ENCODE assay signal across 8 mouse cellular contexts in the genomic region with DNA sequence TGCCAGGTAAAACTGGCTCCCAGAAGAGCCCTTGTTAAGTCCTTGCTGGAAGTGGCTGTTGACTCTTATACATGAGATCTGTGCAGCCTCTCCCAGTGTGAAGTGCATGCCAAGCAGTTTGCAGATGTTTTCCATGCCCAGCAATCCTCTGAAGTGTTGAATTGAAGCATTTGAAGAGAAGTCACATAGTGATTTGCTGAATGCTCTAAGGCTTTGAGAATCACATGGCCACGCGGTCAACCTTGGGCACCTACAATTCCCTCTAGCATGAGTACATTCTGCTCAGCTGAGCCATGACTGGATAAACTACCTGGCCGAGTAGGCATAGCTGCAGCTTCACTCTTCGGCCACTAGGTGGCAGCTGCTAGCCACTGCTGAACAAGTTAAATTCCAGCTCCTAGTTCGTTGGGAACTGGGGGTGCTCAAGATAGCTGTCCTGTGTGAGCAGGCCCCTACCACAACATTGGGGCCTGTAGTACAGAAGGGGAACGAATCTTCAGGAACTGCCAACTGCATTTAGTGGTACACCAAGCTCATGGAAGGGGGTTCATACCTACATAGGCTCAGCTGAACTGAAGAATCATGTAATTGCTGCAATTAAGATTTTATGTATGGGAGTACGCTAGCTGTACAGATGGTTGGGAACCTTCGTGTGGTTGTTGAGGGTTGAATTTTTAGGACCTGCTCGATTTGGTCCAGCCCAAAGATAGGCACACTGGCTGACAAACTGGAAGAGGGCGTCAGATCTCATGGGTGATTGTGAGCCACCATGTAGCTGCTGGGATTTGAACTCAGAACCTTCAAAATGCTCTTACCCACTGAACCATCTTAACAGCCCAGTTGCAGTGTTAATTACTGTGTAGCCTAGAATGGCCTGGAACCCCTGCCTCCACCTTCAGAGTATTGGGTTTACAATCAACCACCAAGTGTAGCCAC. TPM values are rescaled to one million over a fixed set of nuclear protein-coding genes. Genes with fewer than 3 reads are reported as not detected.
DNase-seq lines count a peak whose midpoint lies in the region; ATAC-seq and TF ChIP-seq lines count a peak whose summit lies in the region.

No protein-coding gene starts in this region.

- peak; percentile 57 for DNase-seq in G1E (ENCODE audit: low spot score)
- DNase-seq in c-Kit-positive CD71-positive TER-119-positive erythroid progenitor cells, embryonic 14.5 days (ENCODE audit: low spot score), result peak; percentile 80
- DNase-seq in heart, postnatal 36 days, result peak; percentile 72 to 75
- DNase-seq in layer of hippocampus, adult 18-20 months (ENCODE audit: low spot score in 2 of 2), result peak; percentile 63 to 78
- DNase-seq in lung, postnatal 0 days (ENCODE audit: low spot score), result peak; percentile 95
- DNase-seq in retina, adult 2 months (ENCODE audit: low read depth, low spot score), result peak; percentile 68
- DNase-seq in thymus, postnatal 14 days, result peak; percentile 77

- no peak overlapping the region for H3K4me2 ChIP-seq in forebrain, embryonic 12.5 days
- H3K4me2 ChIP-seq in lung, postnatal 0 days (replicated peaks; ENCODE audit: low read depth, low read length), result no peak overlapping the region

- H3K9me3 ChIP-seq in G1E (replicated peaks), result no peaks in the 10 kb centered on the region
- H3K9me3 ChIP-seq in forebrain, embryonic 12.5 days, result no peaks in the 10 kb centered on the region
- H3K9me3 ChIP-seq in lung, postnatal 0 days (ENCODE audit: low read length), result no peaks in the 10 kb centered on the region

- peaks cover 61% of the 10 kb centered on the region for H3K36me3 ChIP-seq in G1E (replicated peaks)
- peaks cover 58% of the 10 kb centered on the region for H3K36me3 ChIP-seq in forebrain, embryonic 12.5 days (replicated peaks)
- peaks cover 25% of the 10 kb centered on the region for H3K36me3 ChIP-seq in lung, postnatal 0 days (ENCODE audit: insufficient read depth, low read length)

- TF ChIP-seq CTCF in G1E (IDR thresholded peaks at IDR 0.05; ENCODE audit: low read depth, low read length), result peak; percentile 98
- peak; percentile 100 for TF ChIP-seq CTCF in lung, postnatal 0 days (IDR thresholded peaks at IDR 0.05)

- intact Hi-C loops in heart, postnatal 36 days (cut with DNase I), result loop anchor here (1.0 to 2.0 kb wide), 3 partner anchors 14 to 75 kb away; no protein-coding TSS in a partner anchor

- H3K27me3 ChIP-seq in G1E (ENCODE audit: insufficient read depth, low read length), result no peaks in the 10 kb centered on the region
- no peaks in the 10 kb centered on the region for H3K27me3 ChIP-seq in forebrain, embryonic 12.5 days
- no peaks in the 10 kb centered on the region for H3K27me3 ChIP-seq in lung, postnatal 0 days (replicated peaks; ENCODE audit: insufficient read depth, low read length)

- H3K4me1 ChIP-seq in G1E (ENCODE audit: insufficient read depth, low read depth, low read length), result peaks cover 52% of the 10 kb centered on the region
- H3K4me1 ChIP-seq in forebrain, embryonic 12.5 days, result peaks cover 25% of the 10 kb centered on the region
- H3K4me1 ChIP-seq in lung, postnatal 0 days (ENCODE audit: insufficient read depth, low read depth, low read length), result peaks cover 19% of the 10 kb centered on the region

- TF ChIP-seq EP300 in lung, postnatal 0 days (IDR thresholded peaks at IDR 0.05), result peak; percentile 100

- no peak overlapping the region for H3K9ac ChIP-seq in forebrain, embryonic 12.5 days
- H3K9ac ChIP-seq in lung, postnatal 0 days (replicated peaks; ENCODE audit: low read depth), result no peak overlapping the region

- ATAC-seq in G1E (ENCODE audit: extremely low read depth, insufficient number of reproducible peaks, low FRiP score, poor library complexity, severe bottlenecking), result peak; percentile 31; the same call in 1 of the 2 replicates
- ATAC-seq in forebrain, embryonic 12.5 days (ENCODE audit: low FRiP score), result peak; percentile 32
- peak; percentile 95 for ATAC-seq in lung, postnatal 0 days

- H3K4me3 ChIP-seq in G1E (ENCODE audit: low read depth, low read length), result no peak overlapping the region
- H3K4me3 ChIP-seq in forebrain, embryonic 12.5 days (replicated peaks), result no peak overlapping the region
- no peak overlapping the region for H3K4me3 ChIP-seq in lung, postnatal 0 days (ENCODE audit: low read depth, low read length)

- WGBS in forebrain, embryonic 12.5 days, result 30% methylated on average over 10 of the region's 10 CpGs
- 24% methylated on average over 10 of the region's 10 CpGs for WGBS in lung, postnatal 0 days

- H3K27ac ChIP-seq in forebrain, embryonic 12.5 days, result 0 out of 2 replicates have a peak overlapping the region, but pooled peaks have one; percentile 8
- peak overlapping the region; percentile 75 for H3K27ac ChIP-seq in lung, postnatal 0 days (ENCODE audit: low read length)

RNA-seq across cellular contexts. Expression of a gene that starts 6.4 kb away (rescaled TPM):
- total RNA-seq in G1E (2014; fragmentation: Nextera tagmentation) (877 and 949 TPM in 2 replicates), G1E (2017) (1,262 and 1,401 TPM in 2 replicates)
- polyA plus RNA-seq in G1E (2012), result 2,998 and 3,499 TPM in 2 replicates
- 1,399 and 1,518 TPM in 2 replicates for polyA plus RNA-seq in forebrain, embryonic 12.5 days (2016; fragmentation: Nextera tagmentation; extraction: Ambion mirVana)
- total RNA-seq in heart, postnatal 36 days (2021), result 100 to 1,000 TPM; 514 to 531 TPM
- total RNA-seq in layer of hippocampus, adult 18-20 months (2021), result 100 to 1,000 TPM; 556 to 616 TPM
- 2,947 and 3,302 TPM in 2 replicates for polyA plus RNA-seq in lung, postnatal 0 days (2015; fragmentation: Nextera tagmentation; extraction: Ambion mirVana)

RNA-seq across cellular contexts. Expression of a gene that starts 6.6 kb away (rescaled TPM):
- total RNA-seq in G1E (2014; fragmentation: Nextera tagmentation) (not detected in 2 replicates), G1E (2017) (0.11 TPM in 1 of 2 replicates, not detected in the other)
- polyA plus RNA-seq in G1E (2012), result 0.04 TPM in 1 of 2 replicates, not detected in the other
- polyA plus RNA-seq in forebrain, embryonic 12.5 days (2016; fragmentation: Nextera tagmentation; extraction: Ambion mirVana), result 0.22 TPM in 1 of 2 replicates, not detected in the other
- 1 to 10 TPM; 1.7 to 2.5 TPM for total RNA-seq in heart, postnatal 36 days (2021)
- total RNA-seq in layer of hippocampus, adult 18-20 months (2021), result under 1 TPM in 1 of 2 experiments, not detected in 1; 0.22 TPM
- 3.2 and 4.3 TPM in 2 replicates for polyA plus RNA-seq in lung, postnatal 0 days (2015; fragmentation: Nextera tagmentation; extraction: Ambion mirVana)

RNA-seq across cellular contexts. Expression of a gene that starts 12.2 kb away (rescaled TPM):
- 97.4 and 107 TPM in 2 replicates for total RNA-seq in G1E (2014; fragmentation: Nextera tagmentation)
- 38.3 and 48.2 TPM in 2 replicates for total RNA-seq in G1E (2017)
- polyA plus RNA-seq in G1E (2012), result 365 and 371 TPM in 2 replicates
- 68.3 and 73.5 TPM in 2 replicates for polyA plus RNA-seq in forebrain, embryonic 12.5 days (2016; fragmentation: Nextera tagmentation; extraction: Ambion mirVana)
- 10 to 100 TPM; 48.8 to 52.8 TPM for total RNA-seq in heart, postnatal 36 days (2021)
- 10 to 100 TPM; 74.7 to 80.8 TPM for total RNA-seq in layer of hippocampus, adult 18-20 months (2021)
- polyA plus RNA-seq in lung, postnatal 0 days (2015; fragmentation: Nextera tagmentation; extraction: Ambion mirVana), result 123 and 143 TPM in 2 replicates

RNA-seq across cellular contexts. Expression of a gene that starts 20.7 kb away (rescaled TPM):
- total RNA-seq in G1E (2014; fragmentation: Nextera tagmentation) (not detected in 2 replicates), G1E (2017) (not detected in 2 replicates)
- not detected in 2 replicates for polyA plus RNA-seq in G1E (2012)
- 0.24 TPM in 1 of 2 replicates, not detected in the other for polyA plus RNA-seq in forebrain, embryonic 12.5 days (2016; fragmentation: Nextera tagmentation; extraction: Ambion mirVana)
- not detected for total RNA-seq in heart, postnatal 36 days (2021)
- total RNA-seq in layer of hippocampus, adult 18-20 months (2021), result not detected
- not detected in 2 replicates for polyA plus RNA-seq in lung, postnatal 0 days (2015; fragmentation: Nextera tagmentation; extraction: Ambion mirVana)

RNA-seq across cellular contexts. Expression of a gene that starts 20.8 kb away (rescaled TPM):
- total RNA-seq in G1E (2014; fragmentation: Nextera tagmentation) (not detected in 2 replicates), G1E (2017) (0.11 and 0.17 TPM in 2 replicates)
- not detected in 2 replicates for polyA plus RNA-seq in G1E (2012)
- not detected in 2 replicates for polyA plus RNA-seq in forebrain, embryonic 12.5 days (2016; fragmentation: Nextera tagmentation; extraction: Ambion mirVana)
- not detected for total RNA-seq in heart, postnatal 36 days (2021)
- total RNA-seq in layer of hippocampus, adult 18-20 months (2021), result not detected
- polyA plus RNA-seq in lung, postnatal 0 days (2015; fragmentation: Nextera tagmentation; extraction: Ambion mirVana), result not detected in 2 replicates

Comparison
In these comparisons a context has a peak if more than half of its experiments do, and no peak if none do; other contexts are left out.
1. ATAC-seq: peak in every context shown above with its lines; median percentile 95 in lung, postnatal 0 days; 32 in forebrain, embryonic 12.5 days; 31 in G1E.